Mouse (Mus musculus) lung, postnatal 0 days (tissue): ENCODE data around the gene Sez6l.

Experiments
- CTCF ChIP-seq: IDR thresholded peaks from 2 replicates; pipeline ENCODE4 v1.5.1; 2016; ENCODE audit warnings: antibody characterized with exemption, mild to moderate bottlenecking
- EP300 ChIP-seq: IDR thresholded peaks from 2 replicates; pipeline ENCODE4 v1.6.1; 2016; ENCODE audit warnings: antibody characterized with exemption, mild to moderate bottlenecking, control low read depth

GRCm38 (mm10) chr5:112523796-112524195 is 53.2 kb downstream of the Sez6l start:
- TF ChIP-seq CTCF: no peak
- TF ChIP-seq EP300: no peak
